Mouse (Mus musculus) neural tube, embryonic 12.5 days (tissue): ENCODE results near the gene Mthfd2l. TPM values are rescaled to one million over a fixed set of nuclear protein-coding genes. Genes with fewer than 3 reads are reported as not detected.

Experiments used
- ATAC-seq: fragments of 200-750 bp; cut with Nextera tagmentation; 2 replicates; pipeline ENCODE4 v1.8.0; 2017; ENCODE audit warnings: low read depth, mild to moderate bottlenecking, moderate TSS enrichment, moderate library complexity; ENCODE audit not compliant: low FRiP score
- H3K27ac ChIP-seq: fragments of 300-500 bp; sonication (generic); 2 replicates; pipeline ENCODE4 v1.5.1; 2016
- H3K27me3 ChIP-seq: fragments of 300-500 bp; sonication (generic); replicated peaks from 2 replicates; pipeline ENCODE4 v1.6.1; 2016; ENCODE audit warnings: mild to moderate bottlenecking
- H3K36me3 ChIP-seq: fragments of 300-500 bp; sonication (generic); 2 replicates; pipeline ENCODE4 v1.6.1; 2016; ENCODE audit warnings: mild to moderate bottlenecking
- H3K4me1 ChIP-seq: fragments of 300-500 bp; sonication (generic); 2 replicates; pipeline ENCODE4 v1.6.1; 2016
- H3K4me2 ChIP-seq: fragments of 300-500 bp; sonication (generic); replicated peaks from 2 replicates; pipeline ENCODE4 v1.6.1; 2016; ENCODE audit warnings: mild to moderate bottlenecking
- H3K4me3 ChIP-seq: fragments of 300-500 bp; sonication (generic); 2 replicates; pipeline ENCODE4 v1.5.1; 2016
- H3K9ac ChIP-seq: fragments of 300-500 bp; sonication (generic); 2 replicates; pipeline ENCODE4 v1.6.1; 2016; ENCODE audit warnings: mild to moderate bottlenecking
- H3K9me3 ChIP-seq: fragments of 300-500 bp; sonication (generic); 2 replicates; pipeline ENCODE4 v1.6.1; 2016; ENCODE audit warnings: mild to moderate bottlenecking
- WGBS: fragments of 180-500 bp; shearing (Covaris S2); methylation state at CpG from one replicate; pipeline ENCODE4 v1.1.7; 2016; 5-methylcytosine and 5-hydroxymethylcytosine counted together
- polyA plus RNA-seq: library from polyadenylated mRNA; unstranded; fragments of >200 nt; fragmentation: Nextera tagmentation; extraction: Ambion mirVana; gene quantifications from 2 replicates; pipeline ENCODE4 v1.2.1, GENCODE M21; 2016

Gene Mthfd2l
- polyA plus RNA-seq, 1 experiment from 2014 or later, result 100 TPM

GRCm38 (mm10) chr5:90952731-90953481 lies 22.0 kb downstream of the Mthfd2l start:
- ATAC-seq, result no peak
- Histone ChIP-seq H3K4me2 (no peak overlapping the region), H3K27ac (no peak overlapping the region), H3K36me3 (no peaks in the 10 kb centered on the region; the same call in 1 of the 2 replicates), H3K9ac (no peak overlapping the region), H3K4me1 (no peaks in the 10 kb centered on the region), H3K9me3 (no peaks in the 10 kb centered on the region), H3K27me3 (no peaks in the 10 kb centered on the region), H3K4me3 (no peak overlapping the region)
- WGBS, result 77% methylated on average over 8 of the region's 8 CpGs

- Histone ChIP-seq H3K9ac (no peak overlapping the region), H3K27me3 (no peaks in the 10 kb centered on the region), H3K4me3 (no peak overlapping the region), H3K27ac (no peak overlapping the region), H3K9me3 (no peaks in the 10 kb centered on the region), H3K36me3 (peaks cover 17% of the 10 kb centered on the region), H3K4me2 (no peak overlapping the region), H3K4me1 (no peaks in the 10 kb centered on the region)
- ATAC-seq, result no peak
- 72% methylated on average over 4 of the region's 4 CpGs for WGBS
Measured at GRCm38 (mm10) chr5:90964316-90964715, 33.4 kb downstream of the Mthfd2l start.

GRCm38 (mm10) chr5:90964764-90965163 lies 33.8 kb downstream of the Mthfd2l start:
- Histone ChIP-seq H3K9ac (no peak overlapping the region), H3K9me3 (no peaks in the 10 kb centered on the region)
- 92% methylated on average over 4 of the region's 4 CpGs for WGBS

GRCm38 (mm10) chr5:90965386-90965785 lies 34.5 kb downstream of the Mthfd2l start:
- H3K27ac ChIP-seq, result no peak overlapping the region
- H3K4me1 ChIP-seq, result no peaks in the 10 kb centered on the region
- WGBS, result 60% methylated on average over 4 of the region's 4 CpGs
- H3K4me2 ChIP-seq, result no peak overlapping the region
- no peak for ATAC-seq
- H3K9me3 ChIP-seq, result no peaks in the 10 kb centered on the region
- no peak overlapping the region for H3K9ac ChIP-seq
- H3K4me3 ChIP-seq, result no peak overlapping the region
- H3K27me3 ChIP-seq, result no peaks in the 10 kb centered on the region
- H3K36me3 ChIP-seq, result peaks cover 12% of the 10 kb centered on the region

More at GRCm38 (mm10) chr5:90964764-90965163, 33.8 kb downstream of the Mthfd2l start:
- Histone ChIP-seq H3K4me3 (no peak overlapping the region), H3K4me2 (no peak overlapping the region), H3K27ac (no peak overlapping the region), H3K27me3 (no peaks in the 10 kb centered on the region), H3K36me3 (peaks cover 13% of the 10 kb centered on the region), H3K4me1 (no peaks in the 10 kb centered on the region)
- ATAC-seq, result no peak

- Histone ChIP-seq H3K4me2 (no peak overlapping the region), H3K27ac (no peak overlapping the region), H3K9me3 (no peaks in the 10 kb centered on the region), H3K36me3 (peaks cover 10% of the 10 kb centered on the region; the same call in 1 of the 2 replicates), H3K9ac (no peak overlapping the region), H3K27me3 (no peaks in the 10 kb centered on the region), H3K4me3 (no peak overlapping the region), H3K4me1 (no peaks in the 10 kb centered on the region)
- ATAC-seq, result no peak
- WGBS, result 84% methylated on average over 4 of the region's 4 CpGs
Measured at GRCm38 (mm10) chr5:90977244-90977643, 46.3 kb downstream of the Mthfd2l start.

- Histone ChIP-seq H3K9ac (no peak overlapping the region), H3K9me3 (no peaks in the 10 kb centered on the region), H3K4me1 (no peaks in the 10 kb centered on the region), H3K36me3 (peaks cover 10% of the 10 kb centered on the region; the same call in 1 of the 2 replicates), H3K27ac (no peak overlapping the region), H3K27me3 (no peaks in the 10 kb centered on the region), H3K4me3 (no peak overlapping the region), H3K4me2 (no peak overlapping the region)
- ATAC-seq, result no peak
- 85% methylated on average over 7 of the region's 7 CpGs for WGBS
Measured at GRCm38 (mm10) chr5:90980297-90980696, 49.4 kb downstream of the Mthfd2l start.

- Histone ChIP-seq H3K27me3 (no peaks in the 10 kb centered on the region), H3K9me3 (no peaks in the 10 kb centered on the region), H3K27ac (no peak overlapping the region), H3K4me3 (no peak overlapping the region), H3K36me3 (peaks cover 9% of the 10 kb centered on the region; the same call in 1 of the 2 replicates), H3K4me1 (no peaks in the 10 kb centered on the region), H3K9ac (no peak overlapping the region), H3K4me2 (no peak overlapping the region)
- no peak for ATAC-seq
- WGBS, result 84% methylated on average over 5 of the region's 5 CpGs
Measured at GRCm38 (mm10) chr5:90987605-90988004, 56.7 kb downstream of the Mthfd2l start.

- H3K36me3 ChIP-seq, result peaks cover 9% of the 10 kb centered on the region; the same call in 1 of the 2 replicates
- ATAC-seq, result no peak
- no peaks in the 10 kb centered on the region for H3K27me3 ChIP-seq
- H3K9ac ChIP-seq, result no peak overlapping the region
- H3K4me2 ChIP-seq, result no peak overlapping the region
- H3K4me3 ChIP-seq, result no peak overlapping the region
- 89% methylated on average over 3 of the region's 3 CpGs for WGBS
- H3K27ac ChIP-seq, result no peak overlapping the region
- no peaks in the 10 kb centered on the region for H3K4me1 ChIP-seq
- no peaks in the 10 kb centered on the region for H3K9me3 ChIP-seq
Measured at GRCm38 (mm10) chr5:90988149-90988548, 57.2 kb downstream of the Mthfd2l start.

GRCm38 (mm10) chr5:90988592-90988991 lies 57.7 kb downstream of the Mthfd2l start:
- Histone ChIP-seq H3K4me2 (no peak overlapping the region), H3K9ac (no peak overlapping the region), H3K27me3 (no peaks in the 10 kb centered on the region), H3K27ac (no peak overlapping the region), H3K4me1 (no peaks in the 10 kb centered on the region), H3K36me3 (peaks cover 9% of the 10 kb centered on the region; the same call in 1 of the 2 replicates), H3K9me3 (no peaks in the 10 kb centered on the region), H3K4me3 (no peak overlapping the region)
- no peak for ATAC-seq
- 93% methylated on average over 4 of the region's 4 CpGs for WGBS

- H3K4me3 ChIP-seq, result no peak overlapping the region
- no peaks in the 10 kb centered on the region for H3K36me3 ChIP-seq
- no peaks in the 10 kb centered on the region for H3K27me3 ChIP-seq
- WGBS, result 90% methylated on average over 8 of the region's 8 CpGs
- H3K4me2 ChIP-seq, result no peak overlapping the region
- no peak overlapping the region for H3K9ac ChIP-seq
- no peak overlapping the region for H3K27ac ChIP-seq
- ATAC-seq, result no peak
- no peaks in the 10 kb centered on the region for H3K4me1 ChIP-seq
- H3K9me3 ChIP-seq, result no peaks in the 10 kb centered on the region
Measured at GRCm38 (mm10) chr5:90999942-91000341, 69.0 kb downstream of the Mthfd2l start.

- 83% methylated on average over 10 of the region's 10 CpGs for WGBS
Measured at GRCm38 (mm10) chr5:91015216-91015615, 84.3 kb downstream of the Mthfd2l start.

GRCm38 (mm10) chr5:91023114-91023513 lies 92.2 kb downstream of the Mthfd2l start:
- H3K27ac ChIP-seq, result no peak overlapping the region
- H3K4me2 ChIP-seq, result no peak overlapping the region
- no peak overlapping the region for H3K9ac ChIP-seq
- no peak overlapping the region for H3K4me3 ChIP-seq
- no peaks in the 10 kb centered on the region for H3K36me3 ChIP-seq
- no peaks in the 10 kb centered on the region for H3K27me3 ChIP-seq
- H3K4me1 ChIP-seq, result no peaks in the 10 kb centered on the region
- WGBS, result 87% methylated on average over 8 of the region's 8 CpGs
- ATAC-seq, result no peak
- no peaks in the 10 kb centered on the region for H3K9me3 ChIP-seq

More at GRCm38 (mm10) chr5:91015216-91015615, 84.3 kb downstream of the Mthfd2l start:
- Histone ChIP-seq H3K27ac (no peak overlapping the region), H3K9ac (no peak overlapping the region), H3K9me3 (no peaks in the 10 kb centered on the region), H3K27me3 (no peaks in the 10 kb centered on the region), H3K4me1 (no peaks in the 10 kb centered on the region), H3K4me3 (no peak overlapping the region), H3K4me2 (no peak overlapping the region), H3K36me3 (no peaks in the 10 kb centered on the region)
- ATAC-seq, result no peak

- H3K27me3 ChIP-seq, result no peaks in the 10 kb centered on the region
- H3K4me2 ChIP-seq, result no peak within 1 kb of the TSS
- 88% methylated on average over 6 of the region's 6 CpGs for WGBS
- H3K4me1 ChIP-seq, result no peaks in the 10 kb centered on the region
- H3K9ac ChIP-seq, result no peak within 1 kb of the TSS
- no peaks in the 10 kb centered on the region for H3K9me3 ChIP-seq
- no peak within 1 kb of the TSS for H3K27ac ChIP-seq
- no peaks in the 10 kb centered on the region for H3K36me3 ChIP-seq
- no peak within 1 kb of the TSS for H3K4me3 ChIP-seq
- no peak for ATAC-seq
Measured at GRCm38 (mm10) chr5:91027164-91027563, 96.2 kb downstream of the Mthfd2l start, which contains the start of gene Epgn. Epgn (plus strand) TSS chr5:91027464.
